Mouse (Mus musculus): ENCODE results near the gene Cd79a.

GRCm38 (mm10) chr7:24918763-24919323 is 21.7 kb downstream of the Cd79a start:
- TF ChIP-seq CHD2 (IDR thresholded peaks at IDR 0.05; ENCODE audit: low read length) (no peak), NELFE (IDR thresholded peaks at IDR 0.05; ENCODE audit: low read depth, low read length) (no peak), CTCF (conservative IDR thresholded peaks at IDR 0.05 in 1 of 2, IDR thresholded peaks at IDR 0.05 in 1 of 2; ENCODE audit: low read depth in 2 of 2, low read length in 2 of 2) (no peak)

Measured in CH12.LX (cell line).